Mouse (Mus musculus) intestine, postnatal 0 days (tissue): Measurements from ENCODE around the gene Rbms1. TPM values are rescaled to one million over a fixed set of nuclear protein-coding genes. Genes with fewer than 3 reads are reported as not detected.

Experiments
- ATAC-seq: fragments of 200-750 bp; cut with Nextera tagmentation; 2 replicates; pipeline ENCODE4 v1.8.0; 2017; ENCODE audit warnings: mild to moderate bottlenecking, moderate TSS enrichment, moderate library complexity
- H3K27ac ChIP-seq: fragments of 300-500 bp; sonication (generic); 2 replicates; pipeline ENCODE4 v1.5.1; 2014; ENCODE audit warnings: mild to moderate bottlenecking, low read depth, low read length, moderate library complexity
- H3K27me3 ChIP-seq: fragments of 300-500 bp; sonication (generic); replicated peaks from 2 replicates; pipeline ENCODE4 v1.6.1; 2014; ENCODE audit warnings: low read length, mixed read lengths; ENCODE audit not compliant: control insufficient read depth, insufficient read depth
- H3K36me3 ChIP-seq: fragments of 300-500 bp; sonication (generic); 2 replicates; pipeline ENCODE4 v1.6.1; 2014; ENCODE audit warnings: mild to moderate bottlenecking, moderate library complexity; ENCODE audit not compliant: control insufficient read depth, insufficient read depth
- H3K4me1 ChIP-seq: fragments of 300-500 bp; sonication (generic); replicated peaks from 2 replicates; pipeline ENCODE4 v1.6.1; 2014; ENCODE audit warnings: antibody characterized with exemption, low read length, mixed read lengths; ENCODE audit not compliant: control insufficient read depth, insufficient read depth
- H3K4me2 ChIP-seq: fragments of 300-500 bp; sonication (generic); replicated peaks from 2 replicates; pipeline ENCODE4 v1.6.1; 2014; ENCODE audit warnings: low read depth, mild to moderate bottlenecking, moderate library complexity
- H3K4me3 ChIP-seq: fragments of 300-500 bp; sonication (generic); 2 replicates; pipeline ENCODE4 v1.5.1; 2014; ENCODE audit warnings: low read depth, low read length
- H3K9ac ChIP-seq: fragments of 300-500 bp; sonication (generic); 2 replicates; pipeline ENCODE4 v1.6.1; 2014; ENCODE audit warnings: mild to moderate bottlenecking, low read depth, low read length
- H3K9me3 ChIP-seq: fragments of 300-500 bp; sonication (generic); 2 replicates; pipeline ENCODE4 v1.6.1; 2016; ENCODE audit warnings: mixed run types; ENCODE audit not compliant: control insufficient read depth
- CTCF ChIP-seq: sonication (generic); IDR thresholded peaks from 2 replicates; pipeline ENCODE4 v1.5.1; 2016; ENCODE audit warnings: low read depth, mild to moderate bottlenecking, control low read depth, antibody characterized with exemption, moderate library complexity
- WGBS: fragments of 180-500 bp; shearing (Covaris S2); extraction: QIAGEN DNeasy Blood & Tissue Kit; methylation state at CpG from one replicate; pipeline ENCODE4 v1.1.7; 2014; 5-methylcytosine and 5-hydroxymethylcytosine counted together
- polyA plus RNA-seq: library from polyadenylated mRNA; unstranded; fragments of >200 nt; fragmentation: Nextera tagmentation; extraction: Ambion mirVana; gene quantifications from 2 replicates; pipeline ENCODE4 v1.2.1, GENCODE M21; 2015

Rbms1 gene
- polyA plus RNA-seq, 1 experiment from 2014 or later = 41.4 TPM

DNA sequence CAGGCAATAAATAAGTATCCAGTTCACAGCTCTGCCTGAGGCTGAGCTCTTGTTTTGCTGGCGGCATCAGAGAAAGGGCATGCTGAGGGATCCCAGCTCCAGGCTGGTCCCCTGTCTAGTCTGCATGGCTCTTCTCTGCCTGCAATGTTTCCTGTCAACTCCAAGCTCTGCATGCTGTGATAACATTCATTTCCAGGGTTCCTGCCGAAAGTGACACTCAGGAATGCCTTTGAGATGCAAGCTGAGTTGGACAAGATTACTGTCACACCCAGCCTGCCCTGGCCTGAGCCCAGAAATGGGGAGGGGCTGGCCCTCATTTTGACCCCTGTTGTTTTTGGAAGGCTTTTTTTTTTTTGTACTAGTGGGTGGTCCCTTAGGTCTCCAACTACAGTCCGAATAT is 233.0 kb downstream of the Rbms1 start:
- no peak overlapping the region for H3K4me3 ChIP-seq
- no peaks in the 10 kb centered on the region for H3K27me3 ChIP-seq
- no peak overlapping the region for H3K9ac ChIP-seq
- H3K4me2 ChIP-seq = no peak overlapping the region
- ATAC-seq = no peak
- H3K36me3 ChIP-seq = no peaks in the 10 kb centered on the region
- no peak for TF ChIP-seq CTCF
- 44% methylated on average over 3 of the region's 3 CpGs for WGBS
- no peaks in the 10 kb centered on the region for H3K9me3 ChIP-seq
- H3K27ac ChIP-seq = no peak overlapping the region
- peaks cover 4% of the 10 kb centered on the region; the same call in 1 of the 2 replicates for H3K4me1 ChIP-seq

DNA sequence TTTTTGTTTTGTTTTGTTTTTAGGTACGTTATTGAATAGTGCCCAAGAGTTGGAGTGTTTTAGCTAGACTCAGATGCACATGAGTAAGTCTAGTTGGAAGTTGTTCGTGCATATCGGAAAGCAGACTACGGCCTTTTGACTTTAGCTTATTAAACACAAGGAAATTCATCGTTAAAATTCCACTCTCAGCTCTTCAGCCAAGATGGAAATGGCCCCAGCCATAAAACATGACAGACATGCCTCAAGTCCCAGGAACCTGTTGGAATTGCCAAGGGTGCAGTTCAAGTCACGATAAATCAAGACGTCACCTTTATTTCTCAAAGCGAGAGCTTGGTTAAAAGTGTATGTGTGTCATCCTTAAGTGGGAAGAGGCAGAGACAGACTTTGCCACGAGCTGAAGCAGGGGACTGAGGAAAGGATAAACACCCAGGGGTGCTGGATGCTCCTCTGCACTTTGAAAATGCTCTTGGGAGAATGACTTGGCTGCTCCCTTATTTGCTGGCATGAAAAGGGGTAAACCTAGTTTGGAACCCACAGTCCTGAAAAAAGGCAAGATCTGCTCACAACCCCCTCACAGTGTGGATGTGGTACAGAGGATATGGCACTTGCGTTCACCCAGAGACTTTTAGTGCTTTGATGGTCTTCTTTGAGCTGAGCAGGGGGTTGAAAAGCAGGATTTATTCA is 233.9 kb downstream of the Rbms1 start:
- TF ChIP-seq CTCF = no peak
- Histone ChIP-seq H3K27me3 (no peaks in the 10 kb centered on the region), H3K4me1 (peaks cover 4% of the 10 kb centered on the region; the same call in 1 of the 2 replicates), H3K9ac (no peak overlapping the region), H3K36me3 (no peaks in the 10 kb centered on the region), H3K9me3 (no peaks in the 10 kb centered on the region), H3K4me3 (no peak overlapping the region), H3K4me2 (0 out of 2 replicates have a peak overlapping the region, but pooled peaks have one; percentile 10), H3K27ac (no peak overlapping the region)
- WGBS = 37% methylated on average over 10 of the region's 10 CpGs
- ATAC-seq = no peak

DNA sequence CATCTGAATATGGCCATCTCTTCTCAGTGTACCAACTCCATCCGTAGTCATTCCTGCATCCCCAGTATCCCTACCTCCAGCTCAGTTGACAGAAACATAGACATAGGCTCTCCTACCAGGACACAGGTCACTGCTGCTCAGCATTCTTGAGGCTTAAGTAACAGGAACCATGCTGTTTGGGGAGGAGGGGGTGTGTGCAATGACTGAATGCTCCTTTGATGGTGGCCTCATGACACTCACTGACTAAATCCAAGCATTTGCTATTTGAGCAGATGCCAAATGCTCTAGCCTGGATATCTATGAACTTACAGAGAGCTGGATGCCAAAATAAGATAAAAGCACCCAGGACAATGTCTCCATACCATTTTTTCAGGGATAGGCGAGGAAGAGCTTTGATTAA is 238.3 kb downstream of the Rbms1 start:
- Histone ChIP-seq H3K4me2 (no peak overlapping the region), H3K36me3 (no peaks in the 10 kb centered on the region), H3K9me3 (no peaks in the 10 kb centered on the region), H3K27ac (no peak overlapping the region), H3K4me3 (no peak overlapping the region), H3K4me1 (peaks cover 4% of the 10 kb centered on the region; the same call in 1 of the 2 replicates), H3K9ac (no peak overlapping the region), H3K27me3 (no peaks in the 10 kb centered on the region)
- TF ChIP-seq CTCF = no peak
- WGBS = 86% methylated on average over 2 of the region's 2 CpGs
- no peak for ATAC-seq

DNA sequence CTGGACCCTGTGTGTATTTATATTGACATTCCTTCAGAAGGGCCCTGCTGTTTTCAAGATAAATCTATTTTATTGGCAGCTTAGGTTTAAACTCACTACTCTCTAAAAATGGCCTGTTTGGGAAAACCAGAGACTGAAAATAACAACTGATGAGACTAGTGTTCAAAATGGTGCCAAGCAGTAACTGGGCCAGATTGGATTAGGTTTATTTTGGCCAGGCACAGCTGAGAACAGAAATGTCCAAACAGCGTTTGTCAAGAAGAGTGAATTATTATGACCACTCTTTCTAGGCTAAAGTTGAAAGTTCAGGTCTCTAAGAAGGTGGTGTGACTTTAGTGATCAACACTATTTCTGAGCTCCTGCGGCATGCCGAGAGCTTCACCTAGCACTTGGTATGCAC is 240.0 kb downstream of the Rbms1 start:
- 0 out of 2 replicates have a peak, but pooled peaks cover 3% of the 10 kb centered on the region for H3K4me1 ChIP-seq
- no peaks in the 10 kb centered on the region for H3K9me3 ChIP-seq
- H3K9ac ChIP-seq = no peak overlapping the region
- no peaks in the 10 kb centered on the region for H3K27me3 ChIP-seq
- no peak for TF ChIP-seq CTCF
- no peaks in the 10 kb centered on the region for H3K36me3 ChIP-seq
- H3K27ac ChIP-seq = no peak overlapping the region
- 85% methylated on average over 3 of the region's 3 CpGs for WGBS
- no peak overlapping the region for H3K4me3 ChIP-seq
- no peak for ATAC-seq
- no peak overlapping the region for H3K4me2 ChIP-seq

DNA sequence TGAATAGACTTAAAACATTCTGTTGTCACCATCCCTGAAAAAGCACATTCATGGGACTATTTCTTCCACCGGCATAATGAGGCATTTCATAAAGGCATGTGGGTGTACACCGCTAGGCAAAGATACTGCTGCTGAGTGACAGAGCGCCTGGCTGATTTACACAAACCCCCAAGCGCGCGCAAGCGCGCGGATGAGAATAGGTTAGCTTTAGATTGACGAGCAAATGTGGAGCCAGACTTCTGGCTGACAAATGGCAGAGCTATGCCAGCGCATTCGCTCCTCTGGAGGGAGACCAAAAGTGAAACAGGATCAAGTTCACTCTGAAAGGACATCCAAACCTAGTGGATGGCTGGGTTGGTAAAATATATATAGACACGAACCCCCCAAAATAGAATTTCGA is 240.5 kb downstream of the Rbms1 start, which contains the start of gene Itgb6:
TSS of gene Itgb6 (minus strand) at position 130 of the 400 bp plus-strand sequence.
- TF ChIP-seq CTCF = no peak
- H3K4me1 ChIP-seq = 0 out of 2 replicates have a peak, but pooled peaks cover 3% of the 10 kb centered on the region
- no peak within 1 kb of the TSS for H3K4me2 ChIP-seq
- H3K4me3 ChIP-seq = no peak within 1 kb of the TSS
- H3K36me3 ChIP-seq = no peaks in the 10 kb centered on the region
- ATAC-seq = no peak
- no peaks in the 10 kb centered on the region for H3K27me3 ChIP-seq
- H3K9me3 ChIP-seq = no peaks in the 10 kb centered on the region
- H3K27ac ChIP-seq = no peak within 1 kb of the TSS
- no peak within 1 kb of the TSS for H3K9ac ChIP-seq
- 70% methylated on average over 14 of the region's 14 CpGs for WGBS

DNA sequence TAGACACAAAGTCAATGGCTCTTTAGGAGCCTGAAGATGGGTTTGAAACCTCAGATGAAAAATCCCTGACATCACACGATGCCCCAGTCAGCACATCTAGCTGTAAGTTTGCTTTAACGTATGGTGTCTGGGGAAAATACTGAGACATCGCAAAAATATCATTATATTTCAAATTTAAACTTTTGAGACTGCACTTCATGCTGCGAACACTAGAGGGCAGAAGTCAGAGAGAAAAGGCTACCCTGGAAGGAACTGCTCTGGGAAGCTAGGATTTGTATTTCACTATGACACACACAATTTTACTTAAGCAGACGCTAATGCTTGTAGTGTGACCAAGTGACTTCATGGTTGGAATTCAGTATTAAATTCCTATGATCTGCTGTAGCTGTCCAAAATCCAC is 242.1 kb downstream of the Rbms1 start:
- Histone ChIP-seq H3K4me2 (no peak overlapping the region), H3K4me3 (no peak overlapping the region), H3K27me3 (no peaks in the 10 kb centered on the region), H3K9ac (no peak overlapping the region), H3K4me1 (peaks cover 3% of the 10 kb centered on the region; the same call in 1 of the 2 replicates), H3K36me3 (no peaks in the 10 kb centered on the region), H3K9me3 (no peaks in the 10 kb centered on the region), H3K27ac (no peak overlapping the region)
- 23% methylated on average over 5 of the region's 5 CpGs for WGBS
- no peak for ATAC-seq
- TF ChIP-seq CTCF = peak; percentile 86
